Mouse (Mus musculus): ENCODE data around the gene Adgre5.

The Adgre5 gene

GRCm38 (mm10) chr8:83754149-83754548 is 13.0 kb upstream of the Adgre5 start:
- no peak for DNase-seq (ENCODE audit: low read depth, low spot score)

GRCm38 (mm10) chr8:83749265-83749664 is 8.1 kb upstream of the Adgre5 start:
- no peak for DNase-seq (ENCODE audit: low read depth, low spot score)

GRCm38 (mm10) chr8:83748708-83749107 is 7.6 kb upstream of the Adgre5 start:
- no peak for DNase-seq (ENCODE audit: low read depth, low spot score)

GRCm38 (mm10) chr8:83747661-83748346 is 6.7 kb upstream of the Adgre5 start:
- no peak for DNase-seq (ENCODE audit: low read depth, low spot score)

- no peak for DNase-seq (ENCODE audit: low read depth, low spot score)
Observed at GRCm38 (mm10) chr8:83744070-83744469, 2.9 kb upstream of the Adgre5 start.

- DNase-seq (ENCODE audit: low read depth, low spot score), result no peak
Observed at GRCm38 (mm10) chr8:83742968-83743367, 1.8 kb upstream of the Adgre5 start.

- no peak for DNase-seq (ENCODE audit: low read depth, low spot score)
Observed at GRCm38 (mm10) chr8:83741849-83742655, 926 bp upstream of the Adgre5 start.

- DNase-seq (ENCODE audit: low read depth, low spot score), result no peak
Observed at GRCm38 (mm10) chr8:83740586-83740975, 545 bp downstream of the Adgre5 start.

- no peak for DNase-seq (ENCODE audit: low read depth, low spot score)
Observed at GRCm38 (mm10) chr8:83739711-83740468, 1.2 kb downstream of the Adgre5 start.

GRCm38 (mm10) chr8:83738949-83739710 is 2.0 kb downstream of the Adgre5 start:
- no peak for DNase-seq (ENCODE audit: low read depth, low spot score)

GRCm38 (mm10) chr8:83737852-83738562 is 3.1 kb downstream of the Adgre5 start:
- DNase-seq (ENCODE audit: low read depth, low spot score), result no peak

GRCm38 (mm10) chr8:83737346-83737745 is 3.8 kb downstream of the Adgre5 start:
- no peak for DNase-seq (ENCODE audit: low read depth, low spot score)

- DNase-seq (ENCODE audit: low read depth, low spot score), result no peak
Observed at GRCm38 (mm10) chr8:83736681-83737080, 4.4 kb downstream of the Adgre5 start.

GRCm38 (mm10) chr8:83732919-83733318 is 8.2 kb downstream of the Adgre5 start:
- DNase-seq (ENCODE audit: low read depth, low spot score), result no peak

- no peak for DNase-seq (ENCODE audit: low read depth, low spot score)
Observed at GRCm38 (mm10) chr8:83731906-83732305, 9.2 kb downstream of the Adgre5 start.

- DNase-seq (ENCODE audit: low read depth, low spot score), result no peak
Observed at GRCm38 (mm10) chr8:83729009-83729807, 11.9 kb downstream of the Adgre5 start.

- DNase-seq (ENCODE audit: low read depth, low spot score), result no peak
Observed at GRCm38 (mm10) chr8:83725521-83726102, 15.5 kb downstream of the Adgre5 start.

GRCm38 (mm10) chr8:83724697-83725482 is 16.2 kb downstream of the Adgre5 start:
- DNase-seq (ENCODE audit: low read depth, low spot score), result no peak

Measured in c-Kit-negative CD71-positive TER-119-positive erythroid progenitor cells, embryonic 14.5 days (primary cell).